Mouse (Mus musculus) heart, adult 9 months (tissue): ENCODE measurements around the gene Nudt2.

Source experiments
- DNase-seq, 2 experiments: peaks; one replicate each; pipeline ENCODE4 v3.0.0; 2022; ENCODE audit warnings: low spot score in 2 of 2

Nudt2 gene

GRCm38 (mm10) chr4:41494378-41494777 lies 29.4 kb downstream of the Nudt2 start:
- DNase-seq: no peak

- DNase-seq: no peak
These were observed 30.1 kb downstream of the Nudt2 start for GRCm38 (mm10) chr4:41495076-41495475.

- DNase-seq: peak in 1 of 2 experiments; percentile 49
These were observed 30.9 kb downstream of the Nudt2 start for GRCm38 (mm10) chr4:41495850-41496249.

GRCm38 (mm10) chr4:41497046-41497445 lies 32.1 kb downstream of the Nudt2 start:
- DNase-seq: no peak

- no peak for DNase-seq
These were observed 32.6 kb downstream of the Nudt2 start for GRCm38 (mm10) chr4:41497579-41497978.

- no peak for DNase-seq
These were observed 33.3 kb downstream of the Nudt2 start for GRCm38 (mm10) chr4:41497995-41498845.

GRCm38 (mm10) chr4:41498921-41499391 lies 34.0 kb downstream of the Nudt2 start:
- DNase-seq: no peak

GRCm38 (mm10) chr4:41499619-41500018 lies 34.7 kb downstream of the Nudt2 start:
- DNase-seq: peak in 1 of 2 experiments; percentile 40

GRCm38 (mm10) chr4:41500787-41501186 lies 35.8 kb downstream of the Nudt2 start:
- no peak for DNase-seq

- DNase-seq: no peak
These were observed 37.4 kb downstream of the Nudt2 start for GRCm38 (mm10) chr4:41502171-41502940.

- peak; percentile 96 to 98 for DNase-seq
These were observed 38.0 kb downstream of the Nudt2 start, which contains the start of gene AI464131 for GRCm38 (mm10) chr4:41502986-41503412. AI464131 (minus strand) TSS chr4:41503076.

- DNase-seq: no peak
These were observed 39.4 kb downstream of the Nudt2 start for GRCm38 (mm10) chr4:41504325-41504724.

- DNase-seq: no peak
These were observed 40.2 kb downstream of the Nudt2 start for GRCm38 (mm10) chr4:41505131-41505551.

GRCm38 (mm10) chr4:41506156-41506555 lies 41.2 kb downstream of the Nudt2 start:
- DNase-seq: peak; percentile 45 to 60

- DNase-seq: peak; percentile 79 to 88
These were observed 42.0 kb downstream of the Nudt2 start for GRCm38 (mm10) chr4:41506906-41507305.

GRCm38 (mm10) chr4:41507326-41507924 lies 42.5 kb downstream of the Nudt2 start:
- no peak for DNase-seq

- no peak for DNase-seq
These were observed 43.0 kb downstream of the Nudt2 start for GRCm38 (mm10) chr4:41507998-41508397.

GRCm38 (mm10) chr4:41513309-41513708 lies 48.4 kb downstream of the Nudt2 start:
- DNase-seq: no peak

GRCm38 (mm10) chr4:41513714-41514113 lies 48.8 kb downstream of the Nudt2 start:
- no peak for DNase-seq

- no peak for DNase-seq
These were observed 52.3 kb downstream of the Nudt2 start, which contains the start of gene 1110017D15Rik for GRCm38 (mm10) chr4:41517233-41517632. 1110017D15Rik (minus strand) TSS chr4:41517333.

GRCm38 (mm10) chr4:41518349-41518748 lies 53.4 kb downstream of the Nudt2 start:
- DNase-seq: no peak

- DNase-seq: no peak
These were observed 54.2 kb downstream of the Nudt2 start for GRCm38 (mm10) chr4:41519195-41519594.
